8 mouse cellular contexts compared by ENCODE assay signal in the genomic region with DNA sequence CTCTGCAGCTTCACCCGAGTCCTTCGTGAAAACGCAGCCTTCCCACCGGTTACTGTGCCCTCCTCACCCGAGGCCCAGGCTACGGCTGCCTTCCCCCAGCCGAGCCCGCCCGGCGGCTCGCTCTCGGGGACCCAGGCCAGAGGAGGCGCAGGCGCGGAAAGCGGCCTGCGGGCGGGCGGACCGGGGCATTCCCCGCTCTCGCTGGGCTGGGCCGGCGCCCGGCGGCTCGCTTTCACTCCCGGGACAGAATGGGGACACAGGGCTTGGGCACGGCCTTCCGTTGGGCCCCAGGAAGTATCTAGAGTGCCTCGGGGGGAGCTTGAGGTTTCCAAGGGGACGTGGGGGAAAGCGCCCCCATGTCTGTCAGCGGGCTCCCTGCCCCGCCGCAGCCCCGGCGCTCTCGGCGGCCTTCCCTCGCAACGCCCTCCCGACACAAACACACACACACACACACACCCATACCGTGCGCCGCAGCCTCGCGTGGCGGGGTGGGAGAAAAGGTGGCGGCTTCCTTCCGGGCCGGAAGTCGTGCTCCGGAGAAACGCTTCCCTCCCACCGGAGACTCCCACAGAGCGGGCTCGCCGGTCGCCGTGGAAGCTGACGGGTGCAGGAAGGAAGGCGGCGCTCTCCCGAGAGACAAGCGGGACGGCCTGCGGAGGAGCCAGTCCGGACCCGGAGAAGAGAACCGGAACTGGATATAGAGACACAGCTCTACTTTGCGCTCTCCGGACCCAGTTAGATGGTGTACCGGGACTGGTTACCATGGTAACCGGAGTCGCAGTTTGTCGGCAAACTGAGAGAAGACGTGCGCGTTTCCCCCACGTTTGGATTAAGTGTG. TPM values are rescaled to one million over a fixed set of nuclear protein-coding genes. Genes with fewer than 3 reads are reported as not detected.
DNase-seq lines count a peak whose midpoint lies in the region; ATAC-seq lines count a peak whose summit lies in the region.

A gene (plus strand): TSS at position 556 of the 838 bp plus-strand sequence.
A gene (minus strand): TSS at position 699 of the 838 bp plus-strand sequence.

- no peaks in the 10 kb centered on the region for H3K4me1 ChIP-seq in hindbrain, embryonic 11.5 days (replicated peaks; ENCODE audit: control insufficient read depth, insufficient read depth, low read length)

- peak; percentile 97 for ATAC-seq in hindbrain, embryonic 11.5 days (ENCODE audit: low FRiP score)

- 0 out of 2 replicates have a peak, but pooled peaks cover 3% of the 10 kb centered on the region for H3K36me3 ChIP-seq in hindbrain, embryonic 11.5 days (ENCODE audit: control insufficient read depth, insufficient read depth, low read length)

- peak within 1 kb of the TSS; percentile 91 for H3K9ac ChIP-seq in hindbrain, embryonic 11.5 days (ENCODE audit: low read depth, low read length)

- DNase-seq in MN1 (ENCODE audit: low spot score): peak; percentile 94
- DNase-seq in cerebellum, adult 9-10 months: peak; percentile 93
- DNase-seq in frontal cortex, adult 2 months (ENCODE audit: extremely low spot score in 1 of 2, low spot score in 1 of 2): peak; percentile 82 to 94
- peak; percentile 93 for DNase-seq in hindbrain, embryonic 11.5 days (ENCODE audit: low spot score)
- DNase-seq in layer of hippocampus, postnatal 14 days (ENCODE audit: low spot score in 2 of 2): peak; percentile 94 to 95
- DNase-seq in lung, postnatal 14 days: peak; percentile 90
- DNase-seq in retina, adult 2 months (ENCODE audit: low read depth, low spot score): peak; percentile 79
- peak; percentile 82 to 83 for DNase-seq in thymus, postnatal 36 days

- H3K9me3 ChIP-seq in hindbrain, embryonic 11.5 days (ENCODE audit: control insufficient read depth, low read length): no peaks in the 10 kb centered on the region

- H3K27me3 ChIP-seq in hindbrain, embryonic 11.5 days (ENCODE audit: control insufficient read depth, insufficient read depth, low read length): no peaks in the 10 kb centered on the region

- peak within 1 kb of the TSS; percentile 81 for H3K4me2 ChIP-seq in hindbrain, embryonic 11.5 days (replicated peaks; ENCODE audit: low read depth, low read length)

- H3K27ac ChIP-seq in hindbrain, embryonic 11.5 days (ENCODE audit: low read depth, low read length): peak within 1 kb of the TSS; percentile 90

- under 1% methylated on average over 69 of the region's 81 CpGs for WGBS in hindbrain, embryonic 11.5 days

- peak within 1 kb of the TSS; percentile 96 for H3K4me3 ChIP-seq in hindbrain, embryonic 11.5 days (ENCODE audit: low read depth, low read length)

RNA-seq across cellular contexts. Expression of the first gene that starts in this region (rescaled TPM):
- polyA plus RNA-seq in frontal cortex, adult 2 months (2012; rRNA removed): 3.6 and 5.3 TPM in 2 replicates
- polyA plus RNA-seq in hindbrain, embryonic 11.5 days (2014; fragmentation: Nextera tagmentation; extraction: Ambion mirVana): 9.0 and 9.8 TPM in 2 replicates
- 1 to 10 TPM; 2.7 to 3.6 TPM for total RNA-seq in layer of hippocampus, postnatal 14 days (2021)

RNA-seq across cellular contexts. Expression of the second gene that starts in this region (rescaled TPM):
- polyA plus RNA-seq in frontal cortex, adult 2 months (2012; rRNA removed): 14.0 and 15.0 TPM in 2 replicates
- polyA plus RNA-seq in hindbrain, embryonic 11.5 days (2014; fragmentation: Nextera tagmentation; extraction: Ambion mirVana): 29.9 and 30.6 TPM in 2 replicates
- total RNA-seq in layer of hippocampus, postnatal 14 days (2021): 10 to 100 TPM; 22.9 to 23.9 TPM

Comparison
In these comparisons a context has a peak if more than half of its experiments do, and no peak if none do; other contexts are left out.
1. Peak in every context shown above with its lines: DNase-seq, ATAC-seq, H3K4me3 ChIP-seq and H3K27ac ChIP-seq.